Mouse (Mus musculus) cerebellum, postnatal 14 days (tissue): Measurements from ENCODE around the gene Dcst1.
A peak's percentile ranks its signal among the peaks of the same experiment; 100 is the strongest.

Experiments used
- DNase-seq, 2 experiments: peaks; one replicate each; pipeline ENCODE4 v3.0.0; 2021; ENCODE audit warnings: mixed read lengths in 2 of 2

The Dcst1 gene

DNA sequence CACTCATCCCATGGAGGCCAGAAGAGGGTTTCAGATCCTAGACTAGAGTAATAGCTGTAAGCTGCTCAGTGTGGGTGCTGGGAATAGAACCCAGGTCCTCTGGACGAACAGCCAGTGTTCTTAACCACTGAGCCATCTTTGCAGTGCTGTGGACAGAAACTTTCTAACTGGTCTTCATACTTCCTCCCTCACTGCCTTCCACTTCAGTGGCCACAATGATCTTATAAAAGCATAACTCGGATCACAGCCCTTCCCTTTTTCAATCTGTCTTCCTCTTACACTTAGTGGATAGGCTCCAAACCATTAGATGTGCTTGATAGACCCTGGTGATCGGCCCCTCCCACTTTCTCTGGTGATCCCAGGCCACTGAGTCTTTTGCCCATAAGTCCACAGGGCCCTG lies 4.8 kb downstream of the Dcst1 start:
- no peak for DNase-seq

DNA sequence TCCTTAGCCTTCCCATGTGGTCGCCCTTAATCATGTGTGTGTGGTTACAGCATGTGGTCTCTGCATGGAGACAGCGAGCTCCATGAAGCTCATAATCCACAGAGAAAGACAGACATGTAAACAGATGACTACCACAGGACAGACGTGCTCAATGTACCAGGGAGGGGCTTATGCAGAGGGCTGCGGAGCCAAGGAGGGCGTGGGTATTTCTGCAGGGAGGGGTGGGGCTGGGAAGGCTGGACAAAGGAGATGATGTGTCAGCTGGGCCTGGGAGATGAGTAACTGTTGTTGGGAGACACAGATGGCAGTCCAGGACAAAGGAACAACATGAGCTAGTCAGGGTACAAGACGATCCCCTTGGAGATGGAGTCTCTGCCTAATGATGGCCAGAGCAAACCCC lies 5.4 kb downstream of the Dcst1 start:
- DNase-seq = no peak

DNA sequence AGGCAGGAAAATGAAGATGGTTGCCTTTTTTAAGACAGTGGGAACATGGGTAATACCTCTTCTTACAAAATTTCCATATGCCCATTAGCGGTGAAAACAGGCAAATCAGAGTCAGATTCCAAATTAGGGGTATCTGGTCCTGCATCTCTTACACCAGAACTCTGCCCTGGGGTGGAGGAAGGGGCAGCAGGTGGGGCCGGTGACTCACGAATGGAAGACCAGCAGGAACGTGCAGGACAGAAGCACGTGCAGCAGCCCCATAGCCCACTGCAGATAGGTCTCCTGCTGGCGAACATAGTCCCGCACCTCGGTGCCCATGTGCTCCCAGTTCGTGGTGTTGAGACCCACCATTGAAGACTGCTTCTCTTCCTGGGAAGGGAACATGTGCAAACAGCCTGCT lies 9.0 kb downstream of the Dcst1 start:
- no peak for DNase-seq

DNA sequence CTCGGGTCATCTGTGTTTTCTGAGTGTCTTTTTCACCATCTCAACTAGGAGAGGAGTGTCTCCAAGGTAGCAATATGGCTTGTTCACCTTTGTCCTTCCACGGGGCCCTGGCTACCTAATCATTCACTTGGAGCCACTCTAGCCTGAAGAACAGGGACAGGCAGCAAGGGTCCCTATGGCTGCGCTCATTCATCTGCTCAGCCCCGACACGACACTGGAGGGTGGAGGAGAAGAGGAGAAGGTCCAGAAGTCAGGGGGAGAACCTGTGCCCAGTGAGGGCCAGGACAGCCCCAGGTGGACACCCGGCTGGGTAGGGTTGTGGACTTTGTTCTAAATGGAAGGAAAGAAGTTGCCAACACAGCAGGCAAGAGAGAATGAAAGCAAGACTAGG lies 9.5 kb downstream of the Dcst1 start:
- no peak for DNase-seq

DNA sequence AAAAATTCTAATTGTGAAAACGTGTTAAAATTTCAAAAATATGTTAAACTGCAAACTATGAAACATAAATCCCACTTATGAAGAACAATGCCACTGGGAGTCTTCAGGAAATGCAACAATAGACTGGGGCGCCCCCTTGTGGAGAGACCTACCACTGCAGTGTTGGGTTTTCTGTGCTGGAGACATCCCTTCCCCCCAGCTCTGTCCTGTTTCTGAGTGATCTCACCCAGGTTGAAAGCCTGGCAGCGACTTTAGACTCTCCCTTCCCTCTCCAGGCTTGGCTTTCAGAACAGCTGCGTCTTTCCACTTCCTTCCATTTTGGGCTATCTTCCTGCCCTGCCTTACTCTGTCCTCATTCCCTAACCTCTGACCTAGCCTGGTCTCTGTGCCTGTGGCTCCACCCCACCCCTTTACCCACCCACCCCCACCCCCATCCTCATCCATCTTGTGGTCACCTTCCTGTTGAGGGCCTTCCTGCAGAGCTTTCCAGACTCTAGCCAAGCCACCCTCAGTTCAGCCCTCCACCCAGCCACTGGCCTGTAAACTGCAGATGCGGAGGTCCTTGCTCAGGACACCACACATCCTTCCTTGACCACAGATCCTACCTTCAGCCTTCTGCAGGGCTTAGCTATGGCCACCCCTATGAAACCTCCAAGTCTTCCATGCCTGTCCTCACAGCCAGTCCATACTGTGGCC lies 10.1 kb downstream of the Dcst1 start:
- peak; percentile 90 to 97 for DNase-seq

DNA sequence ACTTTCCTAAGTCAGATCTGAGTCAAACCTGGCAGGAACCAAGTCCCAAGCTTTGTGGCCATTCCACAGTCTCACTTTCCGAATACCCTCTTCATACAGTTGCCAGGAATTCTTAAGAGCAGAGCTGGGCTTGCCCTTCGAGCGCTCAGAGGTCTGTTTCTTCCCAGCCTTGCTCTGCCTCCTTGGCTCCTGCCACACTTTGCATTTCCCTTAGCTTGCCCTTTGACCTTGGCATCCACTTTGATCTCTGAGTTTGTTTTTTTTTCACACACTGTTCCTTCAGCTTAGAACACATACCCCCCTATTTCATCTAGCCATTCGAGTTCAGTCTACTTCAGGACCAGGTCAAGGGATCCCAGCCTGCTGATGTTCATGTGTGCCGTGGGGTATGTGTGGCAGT lies 13.8 kb downstream of the Dcst1 start:
- DNase-seq = no peak

DNA sequence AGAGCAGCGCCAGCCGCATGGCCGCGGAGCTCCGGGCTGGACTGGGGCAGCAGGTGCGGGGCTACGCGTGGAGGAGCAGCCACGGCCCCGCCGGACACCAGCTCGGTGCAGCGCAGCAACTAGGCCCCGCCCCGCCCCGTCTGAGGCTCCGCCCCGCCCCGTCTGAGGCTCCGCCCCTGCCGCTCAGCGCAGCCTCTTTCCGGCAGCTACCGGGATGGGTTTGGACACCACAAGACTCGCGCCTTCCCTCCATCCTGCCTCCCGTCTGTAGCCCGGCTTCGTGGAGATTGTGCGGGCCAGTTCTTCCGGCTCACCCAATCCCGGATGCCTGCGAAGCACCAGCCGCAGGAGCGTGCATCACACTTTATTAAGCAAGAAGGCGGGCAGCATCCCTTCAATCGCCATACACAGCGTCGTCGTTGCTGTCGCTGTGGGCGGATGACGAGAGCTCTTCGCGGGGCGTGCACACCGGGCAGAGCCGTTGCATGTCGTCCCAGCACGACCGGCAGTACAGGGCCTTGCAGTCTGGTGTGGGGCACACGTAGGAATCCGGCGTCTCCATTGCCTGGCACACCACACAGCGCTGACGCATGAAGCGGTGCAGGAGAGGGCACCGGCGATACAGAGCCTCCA lies 15.1 kb downstream of the Dcst1 start, which contains the start of gene Adam15:
Adam15 (minus strand) TSS at position 128 of the 633 bp plus-strand sequence.
- peak; percentile 97 for DNase-seq

DNA sequence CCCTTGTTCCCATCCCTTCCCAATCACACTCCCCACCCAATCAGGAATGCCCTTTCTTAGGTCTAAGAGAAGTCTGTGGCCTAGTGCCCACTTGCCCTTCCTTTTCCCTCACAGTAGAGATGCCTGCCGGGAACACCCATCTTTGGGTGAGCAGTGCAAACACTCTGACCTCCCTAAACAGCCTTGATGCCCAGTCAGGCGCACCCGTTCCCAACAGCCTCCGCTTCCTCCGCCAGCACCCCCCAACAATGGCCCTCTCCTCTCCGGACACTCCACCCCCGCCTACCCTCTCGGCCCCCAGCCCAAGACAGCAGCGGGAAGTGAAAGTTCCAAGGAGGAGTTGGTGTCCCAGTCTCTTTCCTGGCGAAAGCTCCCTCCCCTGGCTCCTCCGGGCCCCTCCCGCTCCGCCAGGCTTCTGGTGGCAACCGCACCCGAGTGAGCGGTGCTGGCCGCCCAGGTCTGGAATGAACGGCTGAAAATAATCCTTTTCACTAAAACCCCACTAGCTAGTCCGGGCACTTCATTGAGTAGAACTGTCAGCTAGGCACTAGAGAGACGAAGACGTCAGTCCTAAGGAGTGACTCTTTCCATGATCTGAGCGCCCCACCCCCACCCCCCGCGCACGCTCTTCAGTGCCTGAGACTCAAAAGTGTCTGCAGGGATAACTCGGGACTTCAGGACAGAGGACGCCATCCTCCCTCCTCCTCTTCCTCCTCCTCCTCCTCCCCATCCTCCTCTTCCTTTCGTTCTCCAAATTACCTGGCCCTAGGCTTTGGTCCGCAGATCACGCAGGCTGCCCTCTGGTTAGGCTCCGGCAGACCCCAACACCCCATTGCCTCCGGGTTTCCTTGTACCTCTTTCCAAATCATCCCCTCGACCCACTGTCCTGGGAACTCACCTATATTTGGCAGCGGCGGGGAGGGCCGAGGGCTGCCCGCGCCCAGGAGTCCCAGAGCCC lies 15.9 kb downstream of the Dcst1 start:
- DNase-seq = peak; percentile 45 to 47

DNA sequence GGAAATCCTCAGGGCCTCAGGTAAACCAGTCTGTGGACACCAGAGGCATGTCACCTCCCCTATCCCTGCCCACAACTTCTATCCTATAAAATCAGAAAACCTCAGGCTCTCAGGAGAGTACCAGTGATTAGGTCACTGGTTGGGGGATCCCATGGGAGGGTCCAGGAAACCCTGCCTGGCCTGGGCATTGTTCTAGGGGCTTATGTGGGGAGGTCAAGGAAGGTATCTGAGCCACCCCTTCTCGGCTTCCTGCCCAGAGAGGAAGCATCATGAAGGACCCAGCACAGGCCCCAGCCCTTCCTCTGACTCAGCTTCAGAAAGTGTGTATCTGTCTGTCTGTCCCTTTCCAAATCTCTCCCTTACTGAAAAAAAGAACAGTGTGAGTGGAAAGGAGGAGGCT lies 17.1 kb downstream of the Dcst1 start:
- DNase-seq = no peak

DNA sequence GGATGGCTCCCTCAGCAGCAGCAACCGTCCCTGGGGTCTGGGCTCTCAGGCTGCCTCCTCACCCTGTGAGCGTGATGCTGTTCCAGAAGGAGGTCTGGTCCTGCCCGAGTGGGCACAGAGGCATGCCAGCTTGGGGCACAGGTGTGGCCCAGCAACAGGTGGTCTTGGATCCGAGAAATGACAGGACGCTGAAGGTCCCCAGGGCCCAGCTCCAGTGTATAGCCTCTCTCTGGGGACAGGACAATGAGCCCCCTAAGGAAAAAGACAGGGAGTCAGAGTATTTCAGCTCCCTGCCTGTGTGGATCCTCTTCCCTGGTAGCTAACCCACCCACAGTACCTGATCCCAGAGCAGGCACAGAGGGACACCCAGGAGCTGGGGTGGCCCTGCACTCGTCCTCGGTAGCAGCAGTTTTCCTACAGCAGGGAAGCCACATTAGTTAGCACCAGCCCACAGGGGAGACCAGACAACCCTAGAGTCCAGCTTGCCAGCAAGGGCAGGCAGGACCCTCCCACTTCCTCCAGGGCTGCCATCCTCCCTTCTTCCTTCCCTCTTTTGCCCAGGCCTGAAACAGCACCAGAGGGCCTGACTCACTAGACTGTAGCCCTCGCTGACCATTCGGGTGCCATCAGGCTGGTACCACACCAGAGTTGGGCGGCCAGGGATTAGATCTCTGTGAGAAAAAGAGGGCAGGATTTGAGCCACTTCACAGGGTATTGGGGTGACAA lies 18.1 kb downstream of the Dcst1 start:
- DNase-seq = no peak

DNA sequence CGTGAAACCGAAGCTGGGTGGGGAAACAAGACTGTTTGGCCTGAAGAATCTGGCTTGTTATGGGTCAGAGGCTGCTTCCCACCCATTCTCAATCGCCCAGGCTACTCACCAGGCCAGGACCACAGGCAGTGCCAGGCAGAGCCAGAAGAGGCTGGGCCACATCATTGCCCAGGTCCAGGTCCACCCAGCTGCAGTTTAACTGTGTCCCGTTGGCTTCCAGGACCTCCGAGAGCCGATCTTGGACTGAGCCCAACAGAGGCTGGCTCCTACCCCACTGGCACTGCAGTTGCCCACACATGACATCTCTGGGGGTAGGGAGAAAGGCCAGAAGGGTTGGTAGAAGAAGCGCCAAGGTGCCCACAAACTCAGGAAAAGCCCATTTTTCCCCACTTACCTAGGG lies 21.8 kb downstream of the Dcst1 start:
- DNase-seq = no peak

DNA sequence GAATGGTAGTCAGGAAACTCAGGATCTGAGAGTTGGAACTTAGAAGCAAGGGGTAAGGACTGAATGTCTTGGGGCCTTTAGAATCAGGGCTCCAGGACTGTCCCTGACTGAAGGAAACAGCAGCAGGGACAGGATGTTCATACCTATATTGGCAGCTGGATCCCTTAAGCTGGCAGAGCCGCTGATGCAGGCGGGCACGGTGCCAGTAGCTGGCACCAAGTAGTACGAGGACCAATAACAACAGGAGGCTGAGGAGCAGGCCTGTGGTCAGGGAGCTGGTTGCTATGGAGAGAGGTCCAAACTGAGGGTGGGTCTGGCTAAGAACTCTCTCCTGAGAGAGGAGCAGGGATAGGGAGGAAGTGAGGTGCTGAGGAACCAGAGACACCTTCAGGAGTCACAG lies 23.3 kb downstream of the Dcst1 start:
- DNase-seq = no peak

DNA sequence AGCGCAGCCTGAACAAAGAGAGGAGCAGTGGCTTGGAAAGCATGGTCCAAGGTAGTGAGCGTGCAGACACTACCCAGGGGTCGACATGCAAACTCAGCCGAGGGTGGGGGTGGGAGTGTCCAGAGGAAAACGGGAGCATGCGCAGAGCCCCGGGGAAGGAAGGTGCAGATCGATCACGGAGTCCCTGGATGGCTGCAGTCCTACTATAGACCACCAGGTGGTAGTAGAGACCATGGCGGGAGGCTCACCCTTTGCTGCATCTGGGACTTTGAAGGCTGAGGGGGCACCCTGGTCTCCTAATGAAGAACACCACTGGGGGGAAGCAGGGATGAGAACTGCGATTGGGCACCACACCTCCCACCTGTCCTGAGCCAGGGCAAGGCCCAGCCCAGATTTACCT lies 24.6 kb downstream of the Dcst1 start:
- DNase-seq = peak; percentile 91 to 93

DNA sequence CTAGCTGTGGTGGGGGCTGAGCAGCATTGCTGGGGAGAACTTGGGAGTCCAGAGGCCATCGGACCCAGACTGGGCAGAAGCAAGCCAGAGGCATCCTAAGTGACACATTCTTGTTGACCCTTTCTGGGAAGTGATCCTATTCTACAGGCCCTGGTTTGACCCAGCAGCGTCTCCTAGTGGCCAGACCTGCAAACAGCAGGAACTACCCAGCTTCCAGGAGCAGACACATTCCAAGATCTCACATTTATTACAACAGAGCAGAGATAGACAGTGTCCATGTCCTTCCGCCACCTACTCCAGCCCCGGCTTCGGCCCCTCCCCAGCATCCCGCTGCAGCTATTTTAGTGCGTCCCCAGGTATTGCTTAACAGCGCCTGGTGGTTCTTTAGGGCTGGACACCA lies 25.6 kb downstream of the Dcst1 start:
- peak; percentile 67 to 86 for DNase-seq

DNA sequence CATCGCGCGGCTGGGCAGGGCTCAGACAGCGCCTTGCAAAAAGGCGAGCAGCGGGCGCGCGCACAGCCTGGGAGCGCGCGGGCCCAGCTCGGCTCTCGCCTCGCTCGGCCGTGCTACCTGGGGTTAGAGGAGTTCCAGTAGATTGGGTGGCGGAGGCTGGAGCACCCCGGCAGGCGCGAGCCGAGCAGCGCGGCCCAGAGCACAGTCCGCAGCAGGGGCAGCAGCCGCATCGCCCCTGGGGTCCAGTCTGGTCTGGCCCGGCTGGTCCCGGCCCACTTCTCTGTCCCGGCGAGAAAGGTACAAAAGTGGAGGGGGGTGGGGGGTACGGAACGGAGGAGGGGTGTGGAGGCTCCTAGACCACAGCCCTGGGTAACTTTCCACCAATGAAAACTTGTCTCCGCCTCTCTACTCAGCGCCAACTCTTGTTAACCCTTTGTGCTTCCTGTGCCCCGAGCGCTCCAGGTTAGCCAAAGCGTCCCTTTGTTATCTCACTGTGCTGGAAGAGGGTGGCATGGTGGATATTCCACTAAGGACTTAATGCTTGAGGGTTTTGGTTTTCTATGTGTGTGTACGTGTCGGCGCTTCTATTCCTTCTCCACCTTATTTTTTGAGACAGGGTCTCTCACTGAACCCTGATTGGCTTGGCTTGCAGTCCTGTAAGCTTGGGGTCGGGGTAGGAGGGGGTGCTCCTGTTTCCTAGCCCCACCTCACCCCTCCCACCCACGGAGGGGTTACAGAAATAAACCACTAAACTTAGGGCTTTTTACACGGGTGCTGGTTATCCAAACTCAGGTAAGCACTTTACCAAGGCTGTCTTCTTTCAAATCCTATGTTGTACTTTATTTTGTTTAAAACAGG lies 27.1 kb downstream of the Dcst1 start, which contains the start of gene Efna4:
Efna4 (minus strand) TSS at position 308 of the 858 bp plus-strand sequence.
- peak; percentile 49 to 50 for DNase-seq

DNA sequence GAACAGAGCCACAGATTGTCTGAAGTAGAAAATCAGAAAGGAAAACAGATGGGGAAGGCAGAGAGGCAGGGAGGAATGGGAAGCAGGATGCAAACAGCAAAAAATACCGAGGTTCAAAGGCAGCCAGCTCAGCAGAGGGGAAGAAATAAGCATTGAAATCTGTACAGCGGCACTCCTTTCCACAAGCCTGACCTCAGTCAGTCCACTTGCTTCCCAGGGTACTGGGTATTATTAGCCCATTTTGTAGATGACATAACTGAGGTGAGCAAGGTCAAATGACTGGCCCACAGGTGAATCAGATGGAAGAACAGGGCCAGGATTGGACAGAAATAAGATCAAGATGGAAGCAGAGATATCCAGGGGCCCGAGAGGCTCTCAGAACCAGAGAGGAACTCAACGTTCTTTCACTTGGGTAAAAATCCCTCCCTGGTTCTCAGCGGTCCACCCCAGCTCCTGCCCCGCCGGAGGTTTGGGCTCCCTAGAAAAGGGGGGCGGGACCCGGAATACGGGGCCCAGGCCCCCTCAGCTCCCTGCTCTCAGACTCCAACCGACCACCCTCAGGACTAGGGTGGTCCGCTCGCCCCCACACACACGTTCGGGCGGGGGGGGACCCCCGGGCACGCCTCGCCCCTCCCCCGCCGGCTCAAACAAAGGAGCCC lies 27.9 kb downstream of the Dcst1 start:
- DNase-seq = no peak

DNA sequence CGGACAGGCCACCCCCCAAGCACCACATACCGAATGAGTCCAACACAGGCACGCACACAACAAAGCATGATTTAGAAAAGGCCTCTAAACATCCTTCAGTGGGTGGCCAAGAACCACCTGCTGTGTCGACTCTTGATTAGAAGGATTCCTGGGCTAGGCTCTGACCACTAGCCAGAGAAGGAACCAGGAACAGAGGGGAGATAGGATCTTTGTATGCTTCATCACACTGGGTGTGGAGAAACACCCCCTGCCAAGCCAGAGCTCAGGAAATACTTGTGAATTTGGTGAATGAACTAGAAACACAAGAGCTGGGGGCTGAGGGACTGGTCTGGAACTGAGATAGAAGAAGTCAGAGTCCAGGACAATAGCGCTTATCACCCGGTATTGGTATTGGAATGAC lies 28.5 kb downstream of the Dcst1 start:
- peak in 1 of 2 experiments; percentile 9 for DNase-seq

DNA sequence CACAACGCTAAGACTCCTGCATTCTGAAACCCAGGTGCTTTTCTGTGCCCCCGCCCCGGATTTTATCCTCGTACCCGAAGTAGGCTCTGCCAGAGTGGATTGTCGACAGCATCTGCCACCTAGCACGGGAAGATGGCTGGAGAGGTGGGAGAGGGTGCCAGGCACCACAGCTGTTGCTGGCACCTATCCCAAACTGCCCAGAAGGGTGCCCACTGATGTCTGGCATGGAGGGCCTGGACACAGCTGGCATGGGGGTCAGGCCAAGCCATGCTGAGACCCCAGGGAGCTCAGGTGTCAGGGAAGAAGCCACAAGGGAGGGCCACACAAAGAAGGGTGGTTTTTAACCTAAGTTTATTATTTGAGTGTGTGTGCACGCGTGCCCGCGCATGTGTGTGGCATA lies 32.0 kb downstream of the Dcst1 start:
- DNase-seq = peak; percentile 61 to 66

DNA sequence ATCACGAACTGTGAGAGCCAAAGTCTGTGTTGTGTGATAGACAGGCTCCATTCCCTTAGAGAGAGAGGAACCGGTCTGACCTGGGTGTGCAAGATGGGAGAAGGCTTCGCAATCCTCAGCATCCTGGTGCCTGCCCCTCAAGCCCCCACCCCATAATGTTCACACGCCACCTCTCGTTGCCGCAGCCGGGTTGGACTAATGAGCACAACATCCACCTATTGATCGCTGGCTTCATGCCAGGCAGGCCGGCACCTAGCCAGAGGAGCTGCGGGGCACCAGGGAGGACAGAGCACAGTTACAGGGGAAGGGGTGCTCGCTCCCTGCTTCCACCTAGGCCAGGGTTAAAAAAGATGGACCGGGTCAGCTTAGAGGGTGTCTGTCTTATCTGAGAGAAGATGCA lies 32.6 kb downstream of the Dcst1 start:
- peak in 1 of 2 experiments; percentile 70 for DNase-seq

DNA sequence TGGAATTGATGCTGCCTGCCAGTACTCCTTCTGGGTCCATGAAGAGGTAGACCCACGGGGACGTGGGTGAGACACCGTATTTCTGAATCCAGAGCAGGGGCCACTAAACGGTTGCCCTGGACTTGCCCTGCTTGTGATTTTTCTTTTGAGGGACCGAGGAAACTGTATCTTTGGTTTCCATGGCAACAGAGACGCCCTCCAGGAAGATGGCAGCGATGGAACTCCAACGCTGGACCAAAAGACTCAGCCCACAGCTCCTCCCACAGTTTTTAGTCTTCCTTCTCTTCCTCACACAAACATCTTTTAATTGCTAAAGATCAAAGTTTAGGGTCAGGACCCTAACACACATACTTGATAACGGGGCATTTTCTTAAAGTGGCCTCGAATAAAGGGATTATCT lies 33.0 kb downstream of the Dcst1 start:
- peak in 1 of 2 experiments; percentile 17 for DNase-seq

DNA sequence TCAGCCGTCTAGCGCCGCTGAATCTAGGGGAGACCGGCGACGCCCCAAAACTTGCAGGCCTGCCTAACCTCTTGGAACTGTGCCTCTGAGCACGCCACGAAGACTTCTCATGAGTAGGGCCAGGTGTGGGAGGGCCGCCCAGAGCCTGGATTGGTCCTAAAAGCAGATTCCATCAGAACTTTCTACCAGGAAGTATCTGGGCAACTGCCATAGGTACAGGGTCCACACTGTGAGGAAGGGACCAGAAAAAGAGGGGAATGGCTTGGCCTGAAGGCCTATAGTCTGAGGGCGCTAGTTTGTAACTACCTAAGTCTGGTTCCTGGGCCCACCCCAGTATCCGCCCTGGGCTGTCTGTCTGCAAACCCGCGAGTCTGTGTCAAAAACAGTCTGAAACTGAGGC lies 33.5 kb downstream of the Dcst1 start:
- DNase-seq = peak in 1 of 2 experiments; percentile 5
